Mouse (Mus musculus): ENCODE results near the gene Rem2. TPM values are rescaled to one million over a fixed set of nuclear protein-coding genes. Genes with fewer than 3 reads are reported as not detected.

Rem2 gene
- polyA plus RNA-seq, 1 experiment from 2014 or later, result 0.27 TPM

DNA sequence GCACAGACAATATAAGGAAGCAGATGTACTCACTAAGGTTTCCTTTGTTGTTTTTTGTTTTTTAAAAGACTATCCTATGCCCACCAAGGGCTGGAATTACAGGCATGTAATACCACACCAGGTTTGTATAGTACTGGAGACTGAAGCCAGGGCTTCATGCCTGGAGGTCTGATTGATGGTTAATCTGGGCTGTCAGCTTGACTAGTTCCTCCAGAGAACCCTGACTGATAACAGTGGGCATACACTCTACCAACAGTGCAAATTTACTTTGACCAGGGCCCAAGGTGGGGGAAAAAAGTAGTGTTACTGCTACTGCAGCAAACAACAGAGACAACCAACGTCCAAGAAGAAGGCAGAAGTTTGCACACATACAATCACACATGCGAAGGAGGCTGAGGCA lies 4.4 kb upstream of the Rem2 start:
- no peak for TF ChIP-seq CTCF (IDR thresholded peaks at IDR 0.05)
- no peak for DNase-seq (ENCODE audit: low read depth, low spot score)
- H3K27me3 ChIP-seq, result no peaks in the 10 kb centered on the region
- POLR2A ChIA-PET, result no interaction called here
- CTCF ChIA-PET, result no interaction called here
- in situ Hi-C loops (cut with MboI; ENCODE audit: low pct_unique_long_range_greater_than_20kb), result no loop called here
- ATAC-seq, result no peak

DNA sequence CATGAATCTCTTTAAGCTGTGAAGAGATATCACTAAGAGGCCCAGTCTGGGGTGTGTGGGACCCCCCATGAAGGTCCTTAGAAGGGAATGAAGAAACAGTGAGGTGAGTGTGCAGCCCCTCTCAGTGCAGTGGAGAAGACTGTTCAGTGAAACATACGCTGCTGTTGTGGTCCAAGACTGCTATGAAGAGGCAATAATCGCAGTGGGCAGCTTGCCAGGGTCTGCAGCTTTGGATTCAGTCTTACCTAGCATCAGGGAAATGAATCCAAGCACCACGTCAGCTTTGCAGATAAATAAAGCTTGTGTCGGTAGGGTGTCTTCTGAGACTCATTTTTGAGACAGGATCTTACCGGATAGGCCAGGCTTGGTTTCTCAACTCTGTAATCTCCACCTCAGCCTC lies 3.2 kb upstream of the Rem2 start:
- CTCF ChIA-PET, result interaction anchor here (1.2 kb wide), 1 partner anchor 10 kb away, joined by 3 read pairs; no protein-coding TSS in a partner anchor
- no peak for TF ChIP-seq CTCF (IDR thresholded peaks at IDR 0.05)
- POLR2A ChIA-PET, result no interaction called here
- no peak for DNase-seq (ENCODE audit: low read depth, low spot score)
- in situ Hi-C loops (cut with MboI; ENCODE audit: low pct_unique_long_range_greater_than_20kb), result no loop called here
- no peak for ATAC-seq
- H3K27me3 ChIP-seq, result no peaks in the 10 kb centered on the region

GRCm38 (mm10) chr14:54474744-54475143 lies 1.2 kb upstream of the Rem2 start:
- POLR2A ChIA-PET, result no interaction called here
- TF ChIP-seq CTCF (IDR thresholded peaks at IDR 0.05), result no peak
- in situ Hi-C loops (cut with MboI; ENCODE audit: low pct_unique_long_range_greater_than_20kb), result no loop called here
- ATAC-seq (no peak), DNase-seq (ENCODE audit: low read depth, low spot score) (no peak)
- H3K27me3 ChIP-seq, result no peaks in the 10 kb centered on the region
- CTCF ChIA-PET, result no interaction called here

- no peak for TF ChIP-seq CTCF (IDR thresholded peaks at IDR 0.05)
- POLR2A ChIA-PET, result no interaction called here
- no peaks in the 10 kb centered on the region for H3K27me3 ChIP-seq
- DNase-seq (ENCODE audit: low read depth, low spot score) (no peak), ATAC-seq (no peak)
- in situ Hi-C loops (cut with MboI; ENCODE audit: low pct_unique_long_range_greater_than_20kb), result no loop called here
- CTCF ChIA-PET, result interaction anchor here (1.6 kb wide), 1 partner anchor 10 kb away, joined by 3 read pairs; no protein-coding TSS in a partner anchor
Measured at GRCm38 (mm10) chr14:54477172-54477909, 1.4 kb downstream of the Rem2 start.

- H3K27me3 ChIP-seq, result no peaks in the 10 kb centered on the region
- no peak for TF ChIP-seq CTCF (IDR thresholded peaks at IDR 0.05)
- ChIA-PET CTCF (no interaction called here), POLR2A (no interaction called here)
- in situ Hi-C loops (cut with MboI; ENCODE audit: low pct_unique_long_range_greater_than_20kb), result no loop called here
- DNase-seq (ENCODE audit: low read depth, low spot score), result no peak
- no peak for ATAC-seq
Measured at GRCm38 (mm10) chr14:54479451-54479920, 3.6 kb downstream of the Rem2 start.

- DNase-seq (ENCODE audit: low read depth, low spot score), result no peak
- ChIA-PET POLR2A (interaction anchor here (0.6 kb wide), 1 partner anchor 141 kb away, joined by 5 read pairs; no protein-coding TSS in a partner anchor), CTCF (interaction anchor here (1.4 to 2.0 kb wide), 2 partner anchors 13 to 242 kb away, joined by 5 read pairs; no protein-coding TSS in a partner anchor)
- no peaks in the 10 kb centered on the region for H3K27me3 ChIP-seq
- no peak for ATAC-seq
- no peak for TF ChIP-seq CTCF (IDR thresholded peaks at IDR 0.05)
- in situ Hi-C loops (cut with MboI; ENCODE audit: low pct_unique_long_range_greater_than_20kb), result no loop called here
Measured at GRCm38 (mm10) chr14:54480673-54481072, 4.8 kb downstream of the Rem2 start.

GRCm38 (mm10) chr14:54481402-54481801 lies 5.5 kb downstream of the Rem2 start:
- no peak for TF ChIP-seq CTCF (IDR thresholded peaks at IDR 0.05)
- H3K27me3 ChIP-seq, result no peaks in the 10 kb centered on the region
- POLR2A ChIA-PET, result no interaction called here
- in situ Hi-C loops (cut with MboI; ENCODE audit: low pct_unique_long_range_greater_than_20kb), result no loop called here
- no peak for DNase-seq (ENCODE audit: low read depth, low spot score)
- CTCF ChIA-PET, result interaction anchor here (2.0 kb wide), 1 partner anchor 243 kb away, joined by 5 read pairs; no protein-coding TSS in a partner anchor
- peak; percentile 47 for ATAC-seq

DNA sequence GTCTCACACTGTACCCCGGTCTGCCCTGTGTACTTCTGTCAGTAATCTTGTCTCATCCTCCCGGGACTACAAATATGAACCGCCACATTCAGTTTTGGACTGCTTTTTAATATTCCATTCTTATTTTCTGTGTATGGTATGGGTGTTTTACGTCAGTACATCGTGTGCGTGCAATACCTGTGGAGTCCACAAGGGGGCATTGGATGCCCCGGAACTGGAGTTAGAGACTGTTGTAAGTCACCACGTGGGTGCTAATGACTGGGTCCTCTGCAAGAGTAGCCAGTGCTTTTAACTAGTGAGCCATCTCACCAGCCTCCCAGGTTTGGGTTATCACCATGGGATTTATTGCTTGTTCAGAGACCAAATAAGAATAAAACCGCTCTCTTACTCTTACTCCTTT lies 6.6 kb downstream of the Rem2 start:
- no peak for TF ChIP-seq CTCF (IDR thresholded peaks at IDR 0.05)
- ChIA-PET POLR2A (interaction anchor here (0.7 kb wide), 1 partner anchor 171 kb away, joined by 3 read pairs; no protein-coding TSS in a partner anchor), CTCF (interaction anchor here (1.0 to 2.0 kb wide), 4 partner anchors 10 to 244 kb away, joined by 3 to 5 read pairs (median 4); no protein-coding TSS in a partner anchor)
- DNase-seq (ENCODE audit: low read depth, low spot score), result no peak
- ATAC-seq, result no peak
- no peaks in the 10 kb centered on the region for H3K27me3 ChIP-seq
- in situ Hi-C loops (cut with MboI; ENCODE audit: low pct_unique_long_range_greater_than_20kb), result no loop called here

DNA sequence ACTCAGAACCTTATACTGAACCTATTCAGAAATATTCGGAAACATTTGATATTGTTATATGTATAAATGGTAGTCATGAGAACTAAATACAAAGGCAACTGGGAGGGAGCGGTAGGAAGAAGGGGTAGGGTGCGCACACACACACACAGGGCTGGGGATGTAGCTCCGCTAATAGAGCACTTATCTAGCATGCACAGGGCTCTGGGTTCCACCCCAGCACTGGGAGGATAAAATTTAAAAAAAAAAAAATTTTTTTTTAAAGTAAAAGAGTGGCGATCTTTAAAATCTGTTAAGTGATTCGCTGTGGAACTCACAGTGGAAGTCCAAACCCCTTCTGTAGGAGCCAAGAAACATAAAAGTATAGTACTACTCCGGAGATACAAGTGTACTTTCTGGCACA lies 10.0 kb downstream of the Rem2 start:
- ChIA-PET CTCF (no interaction called here), POLR2A (no interaction called here)
- in situ Hi-C loops (cut with MboI; ENCODE audit: low pct_unique_long_range_greater_than_20kb), result no loop called here
- H3K27me3 ChIP-seq, result no peaks in the 10 kb centered on the region
- no peak for ATAC-seq
- DNase-seq (ENCODE audit: low read depth, low spot score), result no peak
- no peak for TF ChIP-seq CTCF (IDR thresholded peaks at IDR 0.05)

- H3K27me3 ChIP-seq, result no peaks in the 10 kb centered on the region
- POLR2A ChIA-PET, result no interaction called here
- TF ChIP-seq CTCF (IDR thresholded peaks at IDR 0.05), result no peak
- DNase-seq (ENCODE audit: low read depth, low spot score), result no peak
- in situ Hi-C loops (cut with MboI; ENCODE audit: low pct_unique_long_range_greater_than_20kb), result no loop called here
- ATAC-seq, result no peak
- CTCF ChIA-PET, result no interaction called here
Measured at GRCm38 (mm10) chr14:54487732-54488131, 11.8 kb downstream of the Rem2 start.

DNA sequence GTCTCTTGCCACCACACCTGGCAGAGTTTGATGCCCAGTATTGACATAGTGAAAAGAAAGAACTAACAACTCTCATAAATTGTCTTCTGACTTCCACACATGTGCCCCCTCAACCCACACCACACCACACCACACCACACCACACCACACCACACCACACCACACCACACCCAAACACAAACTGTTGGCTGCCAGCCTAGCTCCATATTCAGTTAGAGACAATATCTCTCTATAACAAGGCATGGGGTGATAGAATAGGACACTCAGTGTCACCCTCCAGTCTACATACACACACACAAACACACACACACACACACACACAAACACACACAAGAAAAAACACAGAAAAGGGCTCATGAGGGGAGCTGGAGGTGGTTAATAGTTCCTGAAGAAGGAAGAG lies 12.4 kb downstream of the Rem2 start:
- no peaks in the 10 kb centered on the region for H3K27me3 ChIP-seq
- in situ Hi-C loops (cut with MboI; ENCODE audit: low pct_unique_long_range_greater_than_20kb), result no loop called here
- TF ChIP-seq CTCF (IDR thresholded peaks at IDR 0.05), result no peak
- DNase-seq (ENCODE audit: low read depth, low spot score), result no peak
- ChIA-PET CTCF (no interaction called here), POLR2A (no interaction called here)
- ATAC-seq, result no peak

Measured in Patski (cell line).